Mouse (Mus musculus) gastrocnemius, postnatal 14 days (tissue): ENCODE measurements around the gene Msx1. TPM values are rescaled to one million over a fixed set of nuclear protein-coding genes. Genes with fewer than 3 reads are reported as not detected.

Source experiments
- DNase-seq: peaks from one replicate; pipeline ENCODE4 v3.0.0; 2021; ENCODE audit warnings: mixed read lengths
- intact Hi-C: fragments of 180-260 bp; cut with DNase I; formaldehyde crosslinking; loops from one replicate; pipeline ENCODE4 v1.15.1; 2025; ENCODE audit warnings: low total_unique reads
- total RNA-seq, 2 experiments: library from RNA; stranded (reverse); gene quantifications; 2 replicates each; pipeline ENCODE4 v1.2.3; 2021

Msx1 gene
- total RNA-seq, 2 experiments from 2014 or later = 2.9 to 3.8 TPM

DNA sequence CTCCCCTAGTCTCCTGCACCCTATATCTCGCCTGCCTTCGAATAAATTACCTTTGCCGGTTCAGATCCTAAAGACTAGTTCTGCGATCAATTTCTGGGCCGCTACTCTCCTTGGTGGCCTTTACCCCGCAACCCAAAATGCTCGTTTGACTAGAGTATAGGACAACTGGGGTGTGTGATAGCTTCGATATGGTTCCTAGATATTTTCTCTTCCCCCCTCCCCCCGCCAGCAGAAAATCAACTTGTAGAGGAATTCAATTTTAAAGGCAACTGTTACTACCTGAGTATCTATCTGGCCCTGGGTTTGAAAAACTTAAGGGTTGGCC lies 3.2 kb upstream of the Msx1 start:
- DNase-seq = no peak
- intact Hi-C loops = no loop called here

DNA sequence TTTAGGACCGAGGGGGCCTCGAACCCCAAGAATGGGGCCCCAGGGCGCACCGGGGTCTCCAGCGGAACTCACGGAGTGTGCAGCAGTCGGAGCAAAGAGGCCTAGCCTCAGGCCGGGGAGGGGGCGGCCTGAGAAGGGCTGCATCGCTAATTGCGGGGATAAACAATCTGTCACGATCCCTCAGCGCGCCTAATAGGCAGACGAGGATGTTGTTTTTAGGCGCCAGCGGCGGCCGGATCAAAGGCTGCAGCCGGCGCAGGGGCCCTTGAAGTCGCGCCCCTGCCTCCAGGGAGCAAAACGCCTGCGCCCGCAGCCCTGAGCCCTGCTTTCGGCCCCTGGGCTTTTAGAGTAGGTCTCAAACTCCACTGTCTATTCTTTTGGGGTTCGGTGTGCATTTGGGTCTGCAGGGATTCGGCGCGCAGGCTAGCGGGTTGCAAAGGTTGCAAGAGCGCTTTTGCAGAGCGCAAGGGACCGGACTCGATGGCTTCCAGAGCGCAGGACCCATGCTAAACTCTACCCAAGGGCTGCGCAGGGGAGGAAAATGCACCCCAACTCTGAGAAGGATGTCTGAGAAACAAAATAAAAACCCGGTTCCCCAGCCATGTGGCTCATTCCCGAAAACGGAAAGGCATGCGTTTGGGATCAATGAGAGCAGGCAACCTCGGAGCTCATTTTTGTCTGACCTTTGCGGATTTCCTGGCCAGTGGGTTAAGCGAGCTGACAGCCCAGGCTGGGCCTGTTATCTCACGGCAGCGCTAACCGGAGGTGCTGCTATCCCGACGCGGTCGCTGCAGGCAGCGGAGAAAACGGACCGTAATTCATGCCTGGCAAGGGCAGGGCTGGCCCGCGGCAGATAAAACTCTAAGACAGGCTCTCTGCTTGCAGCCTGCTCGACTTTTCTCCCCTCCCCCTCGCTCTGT lies 2.6 kb upstream of the Msx1 start:
- intact Hi-C loops = no loop called here
- no peak for DNase-seq

DNA sequence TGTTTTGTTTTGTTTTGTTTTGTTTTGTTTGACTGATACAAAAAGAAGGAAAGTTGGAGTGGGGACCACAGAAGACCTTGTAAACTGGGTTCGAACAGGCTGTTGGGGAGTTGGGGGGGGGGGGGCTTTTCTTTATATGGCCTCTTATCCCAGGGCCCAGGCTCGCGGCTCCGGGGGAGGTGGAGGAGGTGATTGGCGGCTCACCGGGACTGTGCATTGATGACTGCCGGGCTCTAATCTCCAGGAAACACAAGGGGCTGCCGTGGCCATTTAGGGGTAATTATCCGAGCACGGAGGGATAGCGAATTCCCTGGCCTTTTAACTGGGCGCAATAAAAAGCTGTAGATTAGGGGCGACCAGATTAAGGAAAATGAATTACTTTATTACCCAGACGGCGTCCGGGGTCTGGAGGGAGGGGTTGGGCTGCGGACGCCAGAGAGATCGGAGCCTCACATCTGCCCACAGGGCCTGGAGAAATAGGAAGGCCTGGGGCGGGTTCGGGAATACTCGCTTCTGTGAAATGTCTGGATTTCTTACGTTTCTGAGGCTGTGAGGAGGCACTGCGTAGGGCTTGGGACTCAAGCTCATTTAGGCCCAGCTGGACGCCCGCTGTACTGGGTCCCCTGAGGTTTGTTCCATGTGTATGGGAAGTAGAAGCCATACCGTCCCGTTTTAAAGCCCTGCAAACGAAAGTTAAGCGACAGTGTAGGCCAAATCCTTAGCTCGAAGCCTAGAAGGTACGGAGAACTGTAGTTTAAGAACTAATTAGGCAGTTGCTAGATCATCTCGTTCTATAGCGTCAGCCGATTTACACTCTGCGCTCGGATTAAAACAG lies 1.4 kb upstream of the Msx1 start:
- intact Hi-C loops = no loop called here
- no peak for DNase-seq

DNA sequence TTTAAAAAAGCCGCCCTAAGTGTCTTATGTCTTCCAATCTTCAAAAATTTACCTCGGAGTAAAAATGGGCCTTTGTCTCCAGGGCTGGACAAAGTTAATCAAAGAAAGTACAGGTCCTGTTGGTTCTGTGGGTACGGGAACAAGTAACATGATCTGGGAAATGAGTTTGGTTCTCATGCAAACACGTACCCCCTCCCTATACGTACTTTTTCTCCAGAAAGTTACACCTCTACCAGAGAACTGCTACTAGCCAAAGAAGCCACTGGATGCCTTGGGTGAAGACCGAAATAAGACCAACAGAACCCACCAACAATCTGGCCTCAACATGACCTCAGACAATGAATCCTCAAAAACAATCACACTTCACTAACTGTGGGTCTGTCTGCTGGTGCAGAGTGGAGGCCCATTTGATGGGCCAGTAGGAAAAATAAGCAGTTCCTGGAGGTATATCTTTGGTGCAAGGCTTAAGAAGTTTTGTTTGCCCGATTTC lies 773 bp upstream of the Msx1 start:
- intact Hi-C loops = no loop called here
- DNase-seq = no peak

DNA sequence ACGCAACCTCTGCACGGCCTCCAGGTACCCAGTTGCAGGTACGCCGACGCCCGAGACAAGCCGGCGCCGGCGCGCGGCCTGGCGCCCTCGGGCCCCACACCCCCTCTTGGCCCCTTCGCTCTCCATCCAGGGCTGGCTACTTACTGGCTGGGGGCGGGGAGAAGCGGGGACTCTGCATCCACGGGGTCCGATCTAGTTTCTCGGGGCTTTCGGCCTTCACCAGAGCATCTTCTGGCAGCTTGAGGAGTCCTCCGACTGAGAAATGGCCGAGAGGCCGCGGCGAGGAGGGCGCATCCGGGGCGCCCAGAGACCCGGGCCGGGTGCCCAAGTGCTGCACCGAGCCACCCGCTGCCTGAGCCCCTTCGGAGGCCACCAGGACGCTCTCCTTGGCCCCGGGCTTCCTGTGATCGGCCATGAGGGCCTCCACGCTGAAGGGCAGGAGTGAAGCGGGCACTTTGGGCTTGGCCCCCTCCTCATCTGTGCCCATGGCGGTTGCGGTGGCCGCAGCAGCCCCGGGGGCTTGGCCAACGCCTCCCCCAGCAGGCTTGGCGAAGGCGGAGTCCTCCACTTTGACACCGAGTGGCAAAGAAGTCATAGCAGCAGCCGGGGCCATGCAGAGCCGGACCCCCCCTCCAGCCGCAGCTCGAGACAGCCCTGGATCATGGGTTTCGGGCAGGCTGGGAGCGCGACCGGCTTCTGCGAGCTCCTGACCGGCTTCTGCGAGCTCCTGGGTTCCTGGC lies 492 bp downstream of the Msx1 start:
- no peak for DNase-seq
- intact Hi-C loops = no loop called here

DNA sequence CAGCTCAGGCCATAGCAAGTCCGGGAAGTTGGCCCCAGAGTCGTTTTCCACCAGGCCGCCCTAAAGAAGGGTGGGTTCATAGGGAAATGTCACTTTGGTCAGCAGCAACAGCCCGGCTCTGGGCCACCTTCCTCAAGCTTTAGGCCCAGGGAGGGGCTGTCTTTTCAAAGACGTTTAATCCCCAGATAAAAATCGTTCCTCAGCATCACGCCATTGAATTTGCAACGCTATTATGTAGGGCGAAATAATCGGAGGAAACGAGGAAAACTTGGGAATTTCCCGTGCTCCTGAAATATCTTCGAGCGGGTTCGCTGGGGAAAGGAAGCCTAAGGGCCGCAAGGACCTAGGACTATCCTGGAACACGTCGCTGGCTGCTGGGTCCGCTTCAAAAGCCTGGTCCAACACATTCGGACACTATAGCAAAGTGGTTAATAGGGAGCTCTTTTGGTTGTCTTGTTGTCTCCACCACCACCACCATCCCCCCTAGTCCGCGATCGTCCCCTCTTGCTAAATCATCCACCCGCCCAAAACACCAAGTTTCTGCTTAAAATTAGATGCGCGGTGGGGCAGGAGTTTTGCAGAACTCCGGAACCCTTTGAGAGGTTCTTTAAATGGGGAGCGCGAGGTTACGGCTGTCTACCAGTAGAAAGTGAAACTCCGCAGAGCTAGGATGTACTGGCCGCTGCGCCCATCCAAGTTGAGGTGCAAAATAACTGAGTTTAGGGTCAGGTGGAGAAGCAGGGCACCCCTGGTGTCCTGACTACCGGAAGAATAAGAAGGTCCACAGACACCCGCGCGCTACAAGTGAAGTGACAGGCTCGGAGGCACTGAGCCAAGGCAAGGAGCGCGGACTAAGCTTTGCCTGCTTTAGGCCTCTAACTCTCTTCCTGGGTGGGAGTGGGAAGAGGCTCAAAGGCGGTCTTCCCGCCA lies 1.3 kb downstream of the Msx1 start:
- intact Hi-C loops = no loop called here
- DNase-seq = no peak

DNA sequence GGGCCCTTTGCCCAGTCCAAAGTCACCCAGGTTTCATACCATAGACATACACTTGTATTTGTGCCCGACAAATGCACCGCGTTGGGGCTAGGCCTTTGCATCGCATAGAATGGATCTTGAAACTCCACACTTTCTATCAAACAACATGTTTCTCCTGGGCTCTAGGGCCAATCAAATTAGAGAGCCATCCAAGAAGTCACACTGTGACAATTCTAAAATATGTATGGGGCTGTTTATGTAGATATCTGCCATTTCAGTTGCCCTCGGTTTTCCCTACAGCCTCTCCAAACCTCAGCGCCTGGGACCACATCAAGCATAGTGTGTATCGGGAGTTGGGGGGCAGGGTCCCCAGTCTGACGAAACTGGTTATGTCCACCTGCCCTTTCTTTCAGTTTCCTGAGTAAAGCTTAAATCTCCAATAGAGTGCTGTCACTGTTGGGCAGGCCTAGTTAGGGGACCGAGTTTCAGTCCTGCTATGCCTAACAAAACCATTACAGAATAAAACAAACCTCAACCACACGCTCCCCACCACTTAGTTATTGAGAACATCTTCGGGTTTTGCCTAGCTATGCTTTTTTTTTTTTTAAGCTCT lies 2.2 kb downstream of the Msx1 start:
- DNase-seq = no peak
- intact Hi-C loops = no loop called here

DNA sequence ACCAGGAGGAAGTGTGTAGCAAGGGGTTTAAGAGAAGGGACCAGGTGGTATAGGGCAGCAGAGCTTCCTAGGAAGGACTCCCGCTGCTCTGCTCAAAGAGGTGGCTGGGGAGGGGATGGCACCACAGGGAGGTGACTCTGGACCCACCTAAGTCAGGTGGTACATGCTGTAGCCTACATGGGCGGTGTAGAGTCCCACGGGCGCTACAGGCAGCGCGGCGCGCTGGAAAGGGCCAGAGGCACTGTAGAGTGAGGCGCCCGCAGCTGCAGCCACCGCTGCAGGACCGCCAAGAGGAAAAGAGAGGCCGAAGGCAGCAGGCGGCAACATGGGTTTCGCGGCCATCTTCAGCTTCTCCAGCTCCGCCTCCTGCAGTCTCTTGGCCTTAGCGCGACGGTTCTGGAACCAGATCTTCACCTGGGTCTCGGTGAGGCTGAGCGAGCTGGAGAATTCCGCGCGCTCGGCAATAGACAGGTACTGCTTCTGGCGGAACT lies 3.2 kb downstream of the Msx1 start:
- intact Hi-C loops = no loop called here
- DNase-seq = no peak

DNA sequence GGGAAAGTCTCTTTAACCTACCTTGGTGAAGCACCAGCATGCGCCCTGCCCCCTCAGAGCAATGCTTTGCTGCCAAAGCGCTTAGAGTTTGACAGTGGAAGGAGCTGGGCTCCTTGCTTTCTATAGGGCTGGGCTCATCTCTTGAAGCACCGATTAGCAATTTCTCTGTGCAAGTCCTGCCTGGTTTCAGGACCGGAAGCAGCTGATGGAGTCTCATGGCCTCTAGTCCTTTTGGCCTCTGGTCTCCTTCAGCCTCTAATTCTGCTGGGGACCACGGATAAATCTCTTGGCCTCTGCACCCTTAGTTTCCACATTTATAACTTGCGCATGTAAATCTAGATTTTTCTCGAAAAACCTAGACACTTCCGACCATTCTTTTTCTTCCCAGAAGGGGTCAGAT lies 3.7 kb downstream of the Msx1 start:
- DNase-seq = no peak
- intact Hi-C loops = no loop called here

DNA sequence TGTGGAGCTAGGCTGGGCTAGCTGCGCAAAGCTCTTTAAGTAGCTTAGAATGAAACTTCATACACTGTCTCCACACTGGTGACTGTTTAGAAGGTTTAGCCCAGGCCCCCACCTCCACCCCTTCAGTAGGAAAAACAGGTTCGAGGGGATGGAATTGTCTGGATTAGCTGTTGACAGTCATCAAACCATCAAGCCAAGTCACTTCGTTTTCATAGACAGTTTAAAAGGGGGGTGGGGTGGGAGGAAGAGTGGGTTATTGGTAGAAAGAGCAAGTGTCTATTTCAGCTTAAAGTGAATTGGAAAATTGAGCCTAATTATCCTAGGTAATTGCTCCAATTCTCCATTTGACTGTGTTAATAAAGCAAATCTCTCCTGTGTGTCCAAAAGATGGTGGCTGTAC lies 4.4 kb downstream of the Msx1 start:
- intact Hi-C loops = no loop called here
- DNase-seq = no peak

DNA sequence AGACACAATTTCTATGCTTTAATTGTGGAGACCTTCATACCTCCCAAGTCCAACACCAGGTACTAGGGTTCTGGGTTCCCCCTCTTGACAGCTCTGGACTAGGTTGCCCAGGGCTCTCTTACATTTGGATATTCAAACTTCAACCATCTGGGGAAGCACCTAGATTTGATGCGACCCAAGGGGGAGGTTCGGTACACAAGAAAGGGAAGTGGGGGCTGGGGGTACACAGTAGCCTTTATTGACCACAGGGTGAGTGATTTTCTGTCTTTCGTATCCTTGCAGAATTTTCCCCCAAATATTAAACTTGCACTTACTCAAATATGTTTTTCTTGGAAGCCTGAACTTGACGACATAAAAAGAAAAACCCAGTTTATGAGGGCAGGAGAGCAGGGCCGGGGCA lies 4.8 kb downstream of the Msx1 start:
- no peak for DNase-seq
- intact Hi-C loops = no loop called here

DNA sequence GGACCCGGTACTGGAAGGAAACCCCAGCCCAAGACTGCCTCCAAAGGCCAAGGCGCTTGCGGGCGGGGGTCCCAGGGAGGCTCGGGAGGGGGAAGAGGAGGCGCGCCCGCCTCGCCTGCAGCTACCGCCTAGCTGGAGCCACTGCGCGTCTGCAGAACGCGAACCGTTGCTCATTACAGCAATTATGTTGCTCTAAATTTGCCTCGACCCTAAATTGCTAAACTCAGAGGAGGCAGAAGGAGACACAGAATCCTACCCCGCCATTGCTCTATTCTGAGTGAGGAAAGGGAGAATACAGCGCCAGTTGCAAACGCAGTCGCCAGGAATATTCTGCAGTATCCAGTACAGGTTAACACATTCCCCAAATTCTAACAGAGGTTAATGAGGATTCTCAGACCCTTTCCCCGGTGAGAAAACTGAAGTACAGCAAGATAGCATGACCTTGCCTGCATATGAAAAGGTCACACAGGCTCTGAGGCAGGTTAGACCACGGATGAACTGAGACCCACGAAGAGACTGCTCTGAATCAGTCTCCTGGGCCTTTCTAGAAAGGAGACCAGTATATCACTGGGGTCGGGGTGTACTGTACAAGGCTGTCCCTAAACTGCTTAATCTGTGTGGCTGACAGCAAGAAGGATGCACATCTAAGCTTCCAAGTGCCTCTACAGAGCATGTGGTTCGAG lies 5.7 kb downstream of the Msx1 start:
- intact Hi-C loops = no loop called here
- no peak for DNase-seq

DNA sequence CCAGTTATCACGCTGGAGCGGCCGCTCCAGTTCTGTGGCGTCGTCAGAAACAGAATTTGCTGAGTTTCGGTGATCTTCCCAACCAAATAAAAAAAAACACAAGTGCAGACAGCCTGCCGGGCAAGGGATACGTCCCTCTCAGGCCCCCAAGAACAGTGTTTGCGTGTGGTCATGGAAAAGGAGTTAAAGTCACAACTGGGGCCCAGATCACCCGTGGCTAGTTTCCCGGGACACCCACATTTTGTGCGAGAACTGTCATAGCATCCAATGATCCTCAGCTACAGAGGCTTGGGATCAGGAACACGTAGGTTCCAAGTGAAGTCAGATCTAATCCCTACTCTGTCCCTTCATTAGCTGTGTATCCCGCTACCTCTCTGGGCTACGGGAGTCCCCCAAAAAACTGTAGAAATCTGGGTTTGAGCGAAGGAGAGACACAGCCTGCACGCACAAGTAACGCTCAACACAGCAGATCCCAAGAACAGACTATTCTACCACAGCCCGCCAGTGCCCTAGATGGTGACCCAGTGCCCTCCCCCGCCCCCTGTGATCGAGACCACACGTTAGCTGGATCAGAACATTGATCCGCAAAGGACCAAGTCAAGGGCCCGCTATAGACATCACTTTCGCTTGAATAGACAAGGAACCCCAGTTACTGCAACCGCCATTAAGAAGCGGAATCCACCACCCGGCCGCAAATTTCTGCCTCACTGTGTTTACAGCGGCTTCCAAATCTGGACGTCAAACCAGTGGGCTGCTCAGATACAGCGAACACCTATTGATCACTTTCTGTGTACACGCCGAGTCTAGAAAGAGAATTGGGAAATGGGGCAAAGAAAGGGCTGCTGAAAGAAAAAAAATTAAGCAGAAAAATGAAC lies 6.5 kb downstream of the Msx1 start:
- intact Hi-C loops = no loop called here
- no peak for DNase-seq

DNA sequence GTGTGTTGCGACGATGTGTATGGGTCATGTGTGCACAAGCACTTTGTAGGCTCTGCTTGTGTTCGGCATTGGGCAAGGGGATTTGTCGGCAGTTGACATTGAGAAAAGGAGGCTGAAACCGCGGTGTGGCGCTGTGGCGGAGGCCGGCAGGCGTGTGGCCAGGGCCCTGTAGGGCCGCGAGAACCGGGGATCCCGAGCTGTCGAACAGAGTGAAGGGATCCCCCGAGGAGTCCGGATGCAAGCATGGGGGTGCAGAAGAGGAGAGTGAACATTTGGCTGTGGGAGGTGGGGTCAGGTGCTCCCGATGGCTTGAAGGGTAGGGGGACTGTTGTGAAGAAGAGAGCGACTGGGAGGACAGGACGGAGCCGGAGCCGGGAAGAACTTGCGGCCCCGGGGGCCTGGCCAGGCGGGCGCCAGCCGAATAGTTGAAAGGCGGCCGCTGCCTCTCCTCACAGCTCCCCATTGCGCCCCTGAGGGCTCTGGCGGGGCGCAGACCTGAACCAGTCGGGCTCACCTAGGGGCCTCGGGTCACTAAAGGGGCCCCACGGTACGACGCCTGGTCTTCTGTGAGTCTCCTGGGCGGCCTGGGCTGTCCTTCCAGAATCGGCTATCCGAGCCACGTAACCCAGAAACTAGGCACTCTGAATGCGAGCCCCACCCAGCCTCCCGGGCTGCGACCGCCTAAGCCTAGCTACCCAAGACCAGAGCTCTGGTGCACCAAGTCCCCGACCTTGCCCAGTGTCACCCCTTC lies 7.3 kb downstream of the Msx1 start:
- peak; percentile 62 for DNase-seq
- intact Hi-C loops = no loop called here

DNA sequence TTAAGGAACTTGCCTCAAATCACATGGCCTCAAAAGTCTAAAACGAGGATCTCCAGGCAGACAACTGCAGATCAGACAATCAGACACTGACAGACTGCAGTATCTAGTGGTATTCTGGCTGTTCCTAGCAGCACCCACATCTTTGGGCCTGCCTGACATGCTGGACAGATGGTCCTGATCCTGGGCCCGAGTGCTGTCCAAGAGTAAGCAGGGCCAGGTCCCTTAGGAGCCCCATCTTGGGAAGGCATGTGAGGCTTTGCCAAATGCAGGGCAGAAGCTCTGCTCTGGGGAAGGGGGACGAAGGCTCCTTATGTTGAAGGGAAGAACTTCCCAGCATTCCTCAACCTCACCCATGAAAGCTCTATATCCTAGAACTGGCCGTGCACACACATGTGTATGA lies 8.5 kb downstream of the Msx1 start:
- DNase-seq = no peak
- intact Hi-C loops = no loop called here

DNA sequence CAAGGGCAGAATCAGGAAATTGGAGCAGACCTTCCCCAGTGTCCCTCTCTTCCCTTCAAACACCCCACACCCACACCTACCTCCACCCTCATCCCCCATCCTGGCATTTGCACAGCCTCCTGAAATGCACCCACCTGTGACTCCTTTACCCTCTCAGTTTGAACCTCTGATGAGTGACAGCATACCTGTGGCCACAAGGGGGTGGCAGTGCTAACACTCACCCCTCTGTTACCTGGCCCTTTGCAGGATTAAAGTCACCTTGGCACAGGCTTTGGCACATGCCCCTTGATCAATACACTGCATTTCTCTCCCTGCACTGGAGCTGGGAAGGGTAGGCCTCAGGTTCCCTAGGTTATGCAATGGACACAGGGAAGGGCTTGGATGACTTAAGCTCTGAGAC lies 10.2 kb downstream of the Msx1 start:
- no peak for DNase-seq
- intact Hi-C loops = no loop called here
